Mouse (Mus musculus) ES-Bruce4 (cell line): ENCODE measurements at regions not wholly inside any gene's neighbourhood (a gene's known extent, or its start where the extent isn't known, plus 50 kb on each side); places are given as distances from the start of the nearest gene placed in this dataset.

Experiments used
- H3K27ac ChIP-seq: 2 replicates; pipeline ENCODE4 v1.5.1; 2012; ENCODE audit warnings: low read length, inconsistent platforms; ENCODE audit not compliant: insufficient read depth
- H3K27me3 ChIP-seq: 2 replicates; pipeline ENCODE4 v1.6.1; 2012; ENCODE audit warnings: mild to moderate bottlenecking, low read length, inconsistent platforms; ENCODE audit not compliant: control insufficient read depth, poor library complexity, insufficient read depth, severe bottlenecking
- H3K36me3 ChIP-seq: 2 replicates; pipeline ENCODE4 v1.6.1; 2012; ENCODE audit warnings: inconsistent platforms, mild to moderate bottlenecking, low read length, moderate library complexity; ENCODE audit not compliant: control insufficient read depth, poor library complexity, insufficient read depth, severe bottlenecking
- H3K4me1 ChIP-seq: one replicate; pipeline ENCODE4 v1.8.1; 2011; ENCODE audit warnings: low read length; ENCODE audit not compliant: control insufficient read depth, insufficient read depth
- H3K4me3 ChIP-seq: 2 replicates; pipeline ENCODE4 v1.5.1; 2011; ENCODE audit warnings: low read depth, mild to moderate bottlenecking, low read length
- H3K9ac ChIP-seq: 2 replicates; pipeline ENCODE4 v1.6.1; 2012; ENCODE audit warnings: low read depth, mild to moderate bottlenecking, inconsistent platforms; ENCODE audit not compliant: poor library complexity, severe bottlenecking
- H3K9me3 ChIP-seq: replicated peaks from 2 replicates; pipeline ENCODE4 v1.6.1; 2012; ENCODE audit warnings: mild to moderate bottlenecking, low read length, inconsistent platforms; ENCODE audit not compliant: control insufficient read depth, poor library complexity, insufficient read depth, severe bottlenecking
- CTCF ChIP-seq: IDR thresholded peaks from one replicate; pipeline ENCODE4 v1.8.1; 2011; ENCODE audit warnings: low read depth, low read length
- EP300 ChIP-seq: IDR thresholded peaks from 2 replicates; pipeline ENCODE4 v1.6.1; 2011; ENCODE audit warnings: low read depth, low read length; ENCODE audit not compliant: insufficient read depth
- POLR2A ChIP-seq: IDR thresholded peaks from one replicate; pipeline ENCODE4 v1.8.1; 2011; ENCODE audit warnings: low read length; ENCODE audit not compliant: insufficient read depth

- no peak for TF ChIP-seq POLR2A
- TF ChIP-seq EP300: no peak
- no peak for TF ChIP-seq CTCF
- Histone ChIP-seq H3K36me3 (no peaks in the 10 kb centered on the region), H3K9ac (no peak overlapping the region), H3K27ac (no peak overlapping the region), H3K4me1 (no peaks in the 10 kb centered on the region), H3K27me3 (no peaks in the 10 kb centered on the region), H3K9me3 (no peaks in the 10 kb centered on the region), H3K4me3 (no peak overlapping the region)
Measured at GRCm38 (mm10) chr8:30940901-30941300, 2487.6 kb upstream of the 5930422O12Rik start.

DNA sequence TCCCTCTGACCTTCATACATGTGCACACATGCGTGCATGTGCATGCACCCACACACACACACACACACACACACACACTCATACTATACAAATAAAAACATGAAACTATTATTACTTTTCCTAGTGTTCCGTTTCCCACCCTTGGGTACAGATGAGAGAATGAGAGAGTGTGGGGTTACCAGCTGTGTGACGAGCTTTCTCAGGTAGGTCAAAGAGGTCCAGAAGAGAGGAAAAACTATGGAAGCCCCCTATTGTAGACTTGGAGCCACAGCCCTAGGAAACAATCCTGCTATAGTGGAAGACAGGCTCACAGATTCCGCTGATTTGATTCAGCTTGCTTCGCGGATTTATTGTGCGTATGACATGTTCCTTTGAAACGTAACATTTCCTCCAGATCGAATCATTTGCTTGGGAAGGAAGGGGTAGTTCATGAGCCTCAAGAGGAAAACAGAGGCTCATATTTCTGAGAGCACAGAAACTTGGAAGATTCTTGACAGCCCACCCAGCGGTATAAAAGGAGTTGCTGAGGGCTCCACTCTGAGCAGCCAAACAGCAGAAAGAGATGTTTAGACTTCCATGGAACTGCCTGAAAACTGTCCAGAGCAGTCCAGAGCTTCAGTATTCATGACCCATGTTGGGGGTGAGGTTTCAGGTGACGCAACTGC lies 2486.9 kb upstream of the 5930422O12Rik start:
- H3K36me3 ChIP-seq: no peaks in the 10 kb centered on the region
- H3K4me1 ChIP-seq: no peaks in the 10 kb centered on the region
- no peak overlapping the region for H3K27ac ChIP-seq

DNA sequence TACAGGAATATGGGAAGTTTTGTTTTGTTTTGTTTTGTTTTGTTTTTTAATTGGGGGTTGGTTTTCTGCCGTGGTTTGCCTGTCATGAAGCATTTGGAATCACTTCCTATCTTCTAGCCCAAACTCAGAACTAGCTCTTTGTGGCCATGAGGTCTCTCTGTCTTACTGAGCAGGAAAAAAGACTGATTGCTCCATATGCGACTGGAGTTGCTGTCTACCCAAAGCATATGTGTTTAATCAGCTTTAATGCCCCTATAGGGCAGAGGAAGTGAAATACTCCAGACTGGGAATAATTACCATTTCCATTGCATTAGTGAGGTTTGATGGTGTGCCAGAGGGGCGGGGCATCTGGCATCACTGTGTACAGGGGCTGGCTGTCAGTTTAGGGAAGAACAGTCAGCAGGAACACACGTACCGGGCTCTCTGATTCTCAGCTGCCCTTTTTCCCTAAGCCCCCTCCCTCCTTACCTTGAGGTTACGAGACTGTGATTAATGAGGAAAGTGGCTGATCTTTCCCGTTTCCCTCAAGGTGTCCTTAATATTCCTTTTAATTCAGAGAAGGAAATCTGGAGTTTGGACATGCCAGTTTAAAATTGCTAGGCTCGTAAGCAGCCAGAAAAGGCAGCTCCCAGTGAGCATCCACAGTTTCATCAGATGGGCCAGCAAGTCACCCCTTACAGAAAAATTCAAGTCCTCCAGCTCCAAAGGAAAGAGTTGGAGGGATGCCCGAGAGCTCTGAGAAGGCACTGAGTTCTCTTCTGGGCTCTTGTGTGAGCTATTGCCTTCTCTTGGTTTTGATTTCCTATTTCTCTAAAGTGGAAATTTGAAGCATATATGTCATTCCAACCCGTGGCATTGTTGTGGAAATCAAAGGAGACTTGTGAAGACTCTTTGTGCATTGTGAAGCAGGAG lies 2482.1 kb upstream of the 5930422O12Rik start:
- H3K27ac ChIP-seq: no peak overlapping the region
- no peaks in the 10 kb centered on the region for H3K4me1 ChIP-seq
- no peaks in the 10 kb centered on the region for H3K9me3 ChIP-seq
- TF ChIP-seq CTCF (no peak), POLR2A (no peak), EP300 (no peak)
- H3K9ac ChIP-seq: no peak overlapping the region
- H3K36me3 ChIP-seq: no peaks in the 10 kb centered on the region
- no peaks in the 10 kb centered on the region; the same call in 1 of the 2 replicates for H3K27me3 ChIP-seq
- no peak overlapping the region for H3K4me3 ChIP-seq

More for the DNA sequence above, 2486.9 kb upstream of the 5930422O12Rik start:
- Histone ChIP-seq H3K9ac (no peak overlapping the region), H3K9me3 (no peaks in the 10 kb centered on the region), H3K4me3 (no peak overlapping the region), H3K27me3 (no peaks in the 10 kb centered on the region)
- TF ChIP-seq EP300 (no peak), POLR2A (no peak), CTCF (no peak)

DNA sequence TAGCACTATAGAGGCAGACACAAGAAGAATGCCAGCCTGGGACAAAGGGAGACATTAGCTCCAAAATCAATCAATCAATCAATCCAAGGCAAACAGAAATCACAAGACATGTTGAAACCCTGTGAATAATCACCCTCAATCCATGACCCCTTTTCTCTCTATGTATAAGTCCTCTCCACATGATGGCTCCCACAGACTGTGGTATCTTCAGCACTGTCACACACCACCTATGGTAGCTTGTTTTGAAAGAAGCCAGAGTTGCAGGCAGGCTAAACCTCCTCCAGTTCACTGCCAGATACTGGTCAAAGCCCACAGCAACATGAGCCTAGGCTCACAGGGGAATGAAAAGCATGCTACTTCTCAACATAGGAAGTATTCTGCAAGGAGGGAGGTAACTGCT lies 2475.7 kb upstream of the 5930422O12Rik start:
- TF ChIP-seq EP300 (no peak), CTCF (no peak), POLR2A (no peak)
- Histone ChIP-seq H3K4me3 (no peak overlapping the region), H3K27me3 (no peaks in the 10 kb centered on the region; the same call in 1 of the 2 replicates), H3K9me3 (no peaks in the 10 kb centered on the region), H3K27ac (no peak overlapping the region), H3K36me3 (no peaks in the 10 kb centered on the region), H3K4me1 (no peaks in the 10 kb centered on the region), H3K9ac (no peak overlapping the region)

- TF ChIP-seq CTCF (no peak), EP300 (no peak), POLR2A (no peak)
- H3K27me3 ChIP-seq: peaks cover 2% of the 10 kb centered on the region
- H3K4me1 ChIP-seq: no peaks in the 10 kb centered on the region
- no peak overlapping the region for H3K9ac ChIP-seq
- no peak overlapping the region for H3K4me3 ChIP-seq
- no peaks in the 10 kb centered on the region for H3K9me3 ChIP-seq
- no peak overlapping the region for H3K27ac ChIP-seq
- no peaks in the 10 kb centered on the region for H3K36me3 ChIP-seq
Measured at GRCm38 (mm10) chr8:30959436-30960180, 2468.9 kb upstream of the 5930422O12Rik start.
